Mouse (Mus musculus): ENCODE data around the gene Dync1li1. TPM values are rescaled to one million over a fixed set of nuclear protein-coding genes. Genes with fewer than 3 reads are reported as not detected.

Dync1li1 gene
- total and polyA plus RNA-seq, 2 experiments from 2014 or later = 124 to 160 TPM

GRCm38 (mm10) chr9:114733238-114733637, 44.6 kb downstream of the Dync1li1 start:
- no peak for ATAC-seq (ENCODE audit: low FRiP score)
- no peak for TF ChIP-seq CTCF (IDR thresholded peaks at IDR 0.05)
- Histone ChIP-seq H3K9me3 (ENCODE audit: low read length) (no peaks in the 10 kb centered on the region), H3K36me3 (ENCODE audit: insufficient read depth, low read length) (no peaks in the 10 kb centered on the region), H3K4me3 (ENCODE audit: low read depth, low read length) (no peak overlapping the region), H3K4me1 (ENCODE audit: insufficient read depth, low read length) (peaks cover 6% of the 10 kb centered on the region; the same call in 1 of the 2 replicates), H3K27me3 (ENCODE audit: insufficient read depth, low read length) (no peaks in the 10 kb centered on the region), H3K27ac (ENCODE audit: low read depth, low read length) (no peak overlapping the region), H3K9ac (replicated peaks; ENCODE audit: low read length, poor library complexity, severe bottlenecking) (no peak overlapping the region), H3K4me2 (ENCODE audit: low read depth, low read length, poor library complexity, severe bottlenecking) (no peak overlapping the region)
- 86% methylated on average over 2 of the region's 2 CpGs for WGBS
- no peak for DNase-seq (ENCODE audit: low spot score)

GRCm38 (mm10) chr9:114736442-114736841, 47.9 kb downstream of the Dync1li1 start:
- Histone ChIP-seq H3K9ac (replicated peaks; ENCODE audit: low read length, poor library complexity, severe bottlenecking) (no peak overlapping the region), H3K27me3 (ENCODE audit: insufficient read depth, low read length) (no peaks in the 10 kb centered on the region), H3K4me3 (ENCODE audit: low read depth, low read length) (no peak overlapping the region), H3K4me1 (ENCODE audit: insufficient read depth, low read length) (peaks cover 6% of the 10 kb centered on the region; the same call in 1 of the 2 replicates), H3K27ac (ENCODE audit: low read depth, low read length) (no peak overlapping the region), H3K36me3 (ENCODE audit: insufficient read depth, low read length) (no peaks in the 10 kb centered on the region), H3K4me2 (ENCODE audit: low read depth, low read length, poor library complexity, severe bottlenecking) (no peak overlapping the region), H3K9me3 (ENCODE audit: low read length) (no peaks in the 10 kb centered on the region)
- TF ChIP-seq CTCF (IDR thresholded peaks at IDR 0.05) = no peak
- 78% methylated on average over 11 of the region's 11 CpGs for WGBS
- DNase-seq (ENCODE audit: low spot score) = no peak
- no peak for ATAC-seq (ENCODE audit: low FRiP score)

- H3K36me3 ChIP-seq (ENCODE audit: insufficient read depth, low read length) = no peaks in the 10 kb centered on the region
- ATAC-seq (ENCODE audit: low FRiP score) (no peak), DNase-seq (ENCODE audit: low spot score) (no peak)
- TF ChIP-seq CTCF (IDR thresholded peaks at IDR 0.05) = no peak
- no peaks in the 10 kb centered on the region for H3K27me3 ChIP-seq (ENCODE audit: insufficient read depth, low read length)
- no peaks in the 10 kb centered on the region for H3K9me3 ChIP-seq (ENCODE audit: low read length)
- no peak overlapping the region for H3K9ac ChIP-seq (replicated peaks; ENCODE audit: low read length, poor library complexity, severe bottlenecking)
- H3K4me3 ChIP-seq (ENCODE audit: low read depth, low read length) = no peak overlapping the region
- no peaks in the 10 kb centered on the region for H3K4me1 ChIP-seq (ENCODE audit: insufficient read depth, low read length)
- no peak overlapping the region for H3K27ac ChIP-seq (ENCODE audit: low read depth, low read length)
- 93% methylated on average over 9 of the region's 9 CpGs for WGBS
- H3K4me2 ChIP-seq (ENCODE audit: low read depth, low read length, poor library complexity, severe bottlenecking) = no peak overlapping the region
Measured at GRCm38 (mm10) chr9:114740336-114740735, 51.7 kb downstream of the Dync1li1 start.

GRCm38 (mm10) chr9:114742731-114743130, 54.1 kb downstream of the Dync1li1 start:
- DNase-seq (ENCODE audit: low spot score) (no peak), ATAC-seq (ENCODE audit: low FRiP score) (no peak)
- Histone ChIP-seq H3K36me3 (ENCODE audit: insufficient read depth, low read length) (peaks cover 6% of the 10 kb centered on the region; the same call in 1 of the 2 replicates), H3K27me3 (ENCODE audit: insufficient read depth, low read length) (no peaks in the 10 kb centered on the region), H3K27ac (ENCODE audit: low read depth, low read length) (no peak overlapping the region), H3K4me3 (ENCODE audit: low read depth, low read length) (no peak overlapping the region), H3K4me1 (ENCODE audit: insufficient read depth, low read length) (no peaks in the 10 kb centered on the region), H3K4me2 (ENCODE audit: low read depth, low read length, poor library complexity, severe bottlenecking) (no peak overlapping the region), H3K9ac (replicated peaks; ENCODE audit: low read length, poor library complexity, severe bottlenecking) (no peak overlapping the region), H3K9me3 (ENCODE audit: low read length) (no peaks in the 10 kb centered on the region)
- no peak for TF ChIP-seq CTCF (IDR thresholded peaks at IDR 0.05)
- WGBS = 86% methylated on average over 2 of the region's 2 CpGs

- ATAC-seq (ENCODE audit: low FRiP score) (no peak), DNase-seq (ENCODE audit: low spot score) (no peak)
- Histone ChIP-seq H3K9me3 (ENCODE audit: low read length) (no peaks in the 10 kb centered on the region), H3K27me3 (ENCODE audit: insufficient read depth, low read length) (no peaks in the 10 kb centered on the region), H3K9ac (replicated peaks; ENCODE audit: low read length, poor library complexity, severe bottlenecking) (no peak overlapping the region), H3K36me3 (ENCODE audit: insufficient read depth, low read length) (peaks cover 8% of the 10 kb centered on the region; the same call in 1 of the 2 replicates), H3K4me1 (ENCODE audit: insufficient read depth, low read length) (no peaks in the 10 kb centered on the region), H3K4me2 (ENCODE audit: low read depth, low read length, poor library complexity, severe bottlenecking) (no peak overlapping the region), H3K4me3 (ENCODE audit: low read depth, low read length) (no peak overlapping the region), H3K27ac (ENCODE audit: low read depth, low read length) (no peak overlapping the region)
- WGBS = 93% methylated on average over 4 of the region's 4 CpGs
- no peak for TF ChIP-seq CTCF (IDR thresholded peaks at IDR 0.05)
Measured at GRCm38 (mm10) chr9:114745163-114745562, 56.6 kb downstream of the Dync1li1 start.

GRCm38 (mm10) chr9:114745654-114746053, 57.1 kb downstream of the Dync1li1 start:
- no peaks in the 10 kb centered on the region for H3K9me3 ChIP-seq (ENCODE audit: low read length)
- TF ChIP-seq CTCF (IDR thresholded peaks at IDR 0.05) = no peak
- WGBS = 87% methylated on average over 4 of the region's 4 CpGs

More at GRCm38 (mm10) chr9:114745654-114746053, 57.1 kb downstream of the Dync1li1 start:
- Histone ChIP-seq H3K4me2 (ENCODE audit: low read depth, low read length, poor library complexity, severe bottlenecking) (no peak overlapping the region), H3K4me1 (ENCODE audit: insufficient read depth, low read length) (no peaks in the 10 kb centered on the region), H3K9ac (replicated peaks; ENCODE audit: low read length, poor library complexity, severe bottlenecking) (no peak overlapping the region), H3K4me3 (ENCODE audit: low read depth, low read length) (no peak overlapping the region), H3K27ac (ENCODE audit: low read depth, low read length) (no peak overlapping the region), H3K36me3 (ENCODE audit: insufficient read depth, low read length) (peaks cover 8% of the 10 kb centered on the region; the same call in 1 of the 2 replicates), H3K27me3 (ENCODE audit: insufficient read depth, low read length) (no peaks in the 10 kb centered on the region)
- DNase-seq (ENCODE audit: low spot score) (no peak), ATAC-seq (ENCODE audit: low FRiP score) (no peak)
